Mouse (Mus musculus) monocyte, adult 2 months (primary cell): ENCODE results near the gene Ctnnbl1.

ENCODE experiments used
- DNase-seq, 2 experiments: peaks; one replicate each; pipeline ENCODE4 v3.0.0; 2022; ENCODE audit warnings: low spot score in 2 of 2, low read depth in 1 of 2

The Ctnnbl1 gene

DNA sequence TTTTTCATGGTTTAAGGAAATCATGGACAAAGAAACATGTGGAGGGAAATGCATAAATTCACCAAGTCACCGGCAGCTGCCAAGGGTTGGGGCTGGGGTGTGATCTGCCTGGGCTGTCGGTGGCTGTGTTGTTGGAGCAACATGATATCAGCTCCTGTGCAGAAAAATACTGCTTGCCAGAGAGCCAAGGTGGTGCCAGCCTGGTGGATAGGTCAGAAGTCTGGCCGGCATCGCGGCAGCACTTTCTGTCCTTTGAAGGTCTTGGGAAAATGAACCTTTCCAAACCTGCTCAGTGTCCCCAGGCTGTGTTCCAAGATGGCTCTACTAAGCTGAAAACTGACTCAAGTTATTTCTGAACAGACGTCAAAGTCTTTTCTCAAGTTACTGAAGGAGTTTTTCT is 133.0 kb downstream of the Ctnnbl1 start:
- no peak for DNase-seq

DNA sequence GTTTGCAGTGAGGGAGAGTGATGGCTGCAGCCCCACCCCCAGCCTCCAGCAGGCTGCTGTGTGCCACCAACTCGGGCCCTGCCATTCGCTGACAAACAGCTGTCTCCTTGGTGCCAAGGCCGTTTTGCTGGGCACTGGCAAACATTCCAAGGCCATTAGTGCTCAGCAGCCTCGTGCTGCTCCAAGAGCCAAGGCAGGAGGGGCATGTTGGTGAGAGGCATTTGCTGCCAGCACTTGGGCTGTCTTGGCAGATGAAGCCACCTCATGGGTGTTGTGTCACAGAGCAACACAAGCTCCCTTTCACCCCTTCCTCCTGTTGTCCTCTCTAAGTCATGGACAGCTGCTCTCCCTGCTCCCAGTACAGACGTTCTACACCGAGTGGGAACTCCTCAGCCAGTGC is 136.0 kb downstream of the Ctnnbl1 start:
- no peak for DNase-seq

DNA sequence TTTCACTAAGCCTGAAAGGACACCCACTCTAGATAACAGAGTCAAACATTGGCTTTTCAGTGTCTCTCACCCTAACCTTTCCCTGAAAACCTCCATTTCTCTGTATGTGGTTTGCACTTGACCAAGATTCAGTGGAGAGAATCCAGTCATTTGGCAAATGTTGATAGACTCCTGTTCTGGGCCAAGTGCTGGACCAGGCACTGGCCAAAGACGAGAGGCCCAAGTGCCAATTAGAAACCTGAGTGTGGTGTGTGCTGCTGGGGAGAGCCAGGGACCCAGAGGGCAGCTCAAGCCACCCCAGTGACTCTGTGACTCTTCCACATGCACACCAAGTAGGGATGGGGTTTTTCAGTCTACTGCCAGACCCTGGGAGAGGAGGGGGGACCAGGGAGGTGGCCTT is 136.5 kb downstream of the Ctnnbl1 start:
- no peak for DNase-seq

- no peak for DNase-seq
Observed at GRCm38 (mm10) chr2:157875111-157875510, 137.9 kb downstream of the Ctnnbl1 start.

DNA sequence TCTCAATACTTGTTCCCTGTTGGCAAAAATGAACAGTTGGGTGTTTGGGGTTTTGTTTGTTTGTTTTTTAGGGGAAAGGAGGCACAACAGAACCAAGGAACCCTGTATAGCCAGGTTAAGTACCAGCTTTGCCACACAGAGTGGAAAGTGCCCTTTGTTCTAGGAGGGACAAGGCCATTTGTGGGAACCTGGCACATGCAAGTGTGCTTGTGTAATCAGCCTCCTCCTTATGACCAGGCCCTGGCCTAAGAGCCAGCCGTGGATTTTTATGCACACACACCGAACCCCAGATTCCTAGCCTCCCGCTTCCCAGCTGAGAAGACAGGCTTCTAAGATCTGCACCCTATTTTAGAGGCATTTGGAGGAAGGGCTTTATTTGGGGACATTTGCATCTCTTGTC is 140.2 kb downstream of the Ctnnbl1 start:
- no peak for DNase-seq

DNA sequence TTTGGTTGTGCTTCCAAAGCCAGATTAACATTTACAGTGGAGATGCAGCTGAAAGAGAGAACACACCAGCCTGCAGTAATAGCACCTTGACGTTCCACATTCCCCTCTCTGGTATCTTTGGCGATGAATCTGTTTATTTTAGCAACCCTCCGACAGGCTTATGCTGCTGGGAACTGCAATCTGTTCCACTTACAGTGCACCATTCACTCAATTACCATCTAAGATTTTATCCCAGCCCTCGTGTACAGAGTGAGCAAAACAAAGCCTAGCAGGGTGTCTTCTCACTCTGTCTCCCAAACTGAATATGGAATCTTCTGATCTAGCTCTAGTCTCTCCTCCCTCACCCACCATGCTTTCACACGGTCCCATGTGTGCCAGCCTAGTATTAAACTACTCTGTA is 140.8 kb downstream of the Ctnnbl1 start:
- DNase-seq = no peak

- no peak for DNase-seq
Observed at GRCm38 (mm10) chr2:157881939-157882338, 144.7 kb downstream of the Ctnnbl1 start.

GRCm38 (mm10) chr2:157887275-157888025 is 150.2 kb downstream of the Ctnnbl1 start:
- no peak for DNase-seq

- no peak for DNase-seq
Observed at GRCm38 (mm10) chr2:157891166-157891565, 154.0 kb downstream of the Ctnnbl1 start.

DNA sequence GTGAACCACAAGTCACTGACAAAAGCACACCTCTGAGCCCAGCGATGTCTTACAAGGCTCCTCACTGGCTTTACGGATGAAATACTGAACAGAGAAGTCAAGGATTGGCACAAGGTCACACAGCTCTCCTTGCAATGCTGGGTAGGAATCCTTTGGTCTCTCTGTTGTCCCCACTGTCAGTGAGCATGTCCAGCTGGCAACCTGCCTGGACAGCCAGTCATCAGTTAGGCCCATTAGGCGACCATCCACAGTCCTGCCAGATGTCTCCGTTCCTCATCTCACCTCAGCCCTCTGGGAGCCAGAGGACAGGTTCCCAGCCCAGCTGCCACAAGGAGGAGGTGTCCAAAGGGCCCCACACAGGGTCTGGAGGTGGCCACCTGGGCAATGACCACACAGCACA is 159.9 kb downstream of the Ctnnbl1 start:
- no peak for DNase-seq

GRCm38 (mm10) chr2:157913204-157913636 is 176.0 kb downstream of the Ctnnbl1 start:
- DNase-seq = peak; percentile 16 to 24

GRCm38 (mm10) chr2:157913705-157914104 is 176.5 kb downstream of the Ctnnbl1 start:
- no peak for DNase-seq

DNA sequence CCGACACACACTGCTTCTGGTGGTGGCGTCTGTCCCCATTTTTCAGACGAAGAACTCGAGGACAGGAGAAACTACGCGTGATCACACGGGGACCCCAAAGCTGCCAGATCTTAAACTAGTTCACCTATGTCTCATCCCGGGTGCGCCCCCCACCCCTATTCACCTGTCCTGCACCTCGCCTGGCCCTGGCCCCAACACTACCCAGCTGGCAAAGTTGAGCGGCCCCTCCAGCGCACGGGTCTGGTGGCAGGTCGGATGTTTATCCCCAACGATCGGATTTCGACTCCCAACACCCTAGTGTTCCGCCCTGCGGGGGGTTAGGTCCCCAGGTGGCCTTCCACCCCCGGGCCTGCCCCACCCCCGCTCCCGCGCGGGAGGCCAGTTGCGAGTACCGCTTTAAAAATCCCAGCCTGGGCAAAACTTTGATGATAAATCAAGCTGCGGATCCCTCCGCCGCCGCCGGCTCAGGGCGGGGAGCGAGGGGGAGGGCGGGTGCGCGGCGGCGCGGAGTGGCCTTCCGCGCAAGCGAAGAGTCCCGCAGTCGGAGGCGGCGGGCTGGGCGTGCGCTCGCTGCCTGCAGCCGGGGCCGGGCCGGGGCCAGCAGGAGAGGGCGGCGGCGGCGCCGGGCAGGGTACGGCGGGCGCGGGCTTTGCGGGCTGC is 177.0 kb downstream of the Ctnnbl1 start, which contains the start of gene Vstm2l:
Vstm2l (plus strand) TSS at position 549 of the 660 bp plus-strand sequence.
- DNase-seq = no peak

- DNase-seq = no peak
Observed at GRCm38 (mm10) chr2:157914889-157915517, 177.8 kb downstream of the Ctnnbl1 start.

DNA sequence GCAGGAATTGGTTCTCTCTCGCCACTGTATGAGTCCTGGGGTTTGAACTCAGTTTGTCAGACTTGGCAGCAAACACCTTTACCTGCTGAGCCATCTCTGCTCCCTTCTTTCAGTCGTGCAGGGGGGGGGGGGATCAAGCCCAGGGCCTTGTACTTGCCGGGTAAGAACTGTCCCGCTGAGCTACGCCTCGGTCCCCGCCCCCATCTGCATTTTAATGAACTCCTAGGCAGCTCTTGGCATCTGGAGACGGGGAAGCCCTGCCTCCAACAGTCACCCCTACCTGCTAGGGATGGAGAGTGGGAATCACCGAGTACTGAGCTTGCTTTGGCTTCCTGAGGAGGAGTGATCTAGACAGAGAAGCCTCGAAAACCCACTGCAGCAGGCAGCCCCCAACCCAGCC is 181.3 kb downstream of the Ctnnbl1 start:
- DNase-seq = no peak

DNA sequence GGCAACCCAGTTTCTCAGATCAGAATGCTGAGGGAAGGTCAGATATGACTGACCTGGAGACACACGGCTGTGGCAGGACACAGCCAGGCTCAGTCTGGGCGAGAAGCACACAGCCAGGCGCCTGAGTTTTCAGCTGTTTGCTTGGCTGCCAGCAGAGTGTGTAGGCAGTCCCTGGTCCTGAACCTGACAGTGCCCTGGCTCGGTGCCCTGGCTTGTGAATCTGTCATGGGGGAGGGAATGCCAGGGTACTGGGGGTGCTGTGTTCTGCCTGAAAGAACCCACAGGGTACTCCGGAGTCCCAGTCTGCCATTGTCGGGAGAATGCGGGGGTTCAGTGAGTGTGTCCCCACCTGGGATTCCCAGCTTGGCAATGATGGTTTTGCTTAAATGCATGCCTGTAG is 184.3 kb downstream of the Ctnnbl1 start:
- no peak for DNase-seq

DNA sequence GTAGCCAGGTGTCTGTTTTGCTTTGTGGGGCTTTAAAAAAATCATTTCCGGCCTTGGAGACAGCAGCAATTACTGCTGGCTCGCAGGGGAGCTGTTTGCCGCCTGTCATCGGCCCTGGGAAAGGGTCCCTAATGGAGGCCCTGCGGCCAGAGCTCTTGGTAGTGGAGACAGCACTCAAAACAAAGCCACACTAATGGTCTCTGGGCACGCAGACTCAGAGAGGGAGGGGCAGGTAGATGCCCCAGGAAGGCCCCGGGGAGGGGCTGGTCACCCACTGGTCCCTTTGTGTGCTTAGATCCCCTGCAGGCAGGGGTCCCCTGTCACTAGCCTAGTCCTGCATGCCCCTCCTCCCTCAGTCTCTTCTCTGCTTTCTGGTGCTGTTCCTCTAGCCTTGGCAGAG is 186.2 kb downstream of the Ctnnbl1 start:
- DNase-seq = no peak

- DNase-seq = no peak
Observed at GRCm38 (mm10) chr2:157924504-157924903, 187.3 kb downstream of the Ctnnbl1 start.

GRCm38 (mm10) chr2:157926502-157926901 is 189.3 kb downstream of the Ctnnbl1 start:
- no peak for DNase-seq

- DNase-seq = no peak
Observed at GRCm38 (mm10) chr2:157926927-157927326, 189.7 kb downstream of the Ctnnbl1 start.

DNA sequence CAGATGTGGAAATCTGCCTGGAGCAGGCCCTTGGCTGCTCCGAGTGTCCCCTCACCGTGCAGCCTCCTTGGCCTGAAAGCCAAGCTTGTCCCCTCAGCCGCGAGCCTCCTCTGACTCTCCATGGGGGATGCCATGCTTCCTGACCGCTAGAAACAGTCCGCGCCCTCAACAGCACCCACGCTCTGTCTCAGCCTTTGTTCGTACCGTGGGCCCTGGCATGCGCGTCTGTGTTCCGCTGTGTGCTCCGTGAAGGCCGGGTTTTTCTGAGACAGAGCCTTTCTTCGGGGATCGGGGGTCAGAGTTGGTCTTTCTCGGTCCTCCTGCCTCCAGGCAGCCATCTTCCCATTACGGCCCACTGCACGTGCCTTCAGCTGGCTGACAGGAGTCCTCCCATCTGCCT is 190.2 kb downstream of the Ctnnbl1 start:
- DNase-seq = no peak

DNA sequence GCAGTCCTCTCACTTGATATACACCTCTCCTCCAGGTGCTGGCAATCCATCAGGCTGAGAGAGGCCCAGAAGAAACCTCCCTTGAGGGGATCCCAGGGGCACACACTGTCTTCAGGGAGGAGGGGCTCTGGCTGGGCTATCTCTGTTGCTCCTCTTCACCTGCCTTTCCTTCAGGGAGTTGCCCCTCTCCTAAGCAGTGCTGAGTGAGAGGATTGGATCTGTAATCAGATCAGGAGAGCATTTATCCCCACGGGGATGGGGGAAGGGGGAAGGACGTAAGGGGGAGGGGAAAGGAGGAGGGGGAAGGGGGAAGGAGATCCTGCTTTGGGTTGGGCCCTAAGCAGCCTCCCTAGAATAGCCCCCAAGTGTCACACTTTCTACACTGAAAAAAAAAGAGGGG is 190.6 kb downstream of the Ctnnbl1 start:
- no peak for DNase-seq
